Mouse (Mus musculus) layer of hippocampus, adult 9-11 months (tissue): ENCODE measurements around the gene Nsun6.

Source experiments
- DNase-seq: peaks from one replicate; pipeline ENCODE4 v3.0.0; 2022

Gene Nsun6

DNA sequence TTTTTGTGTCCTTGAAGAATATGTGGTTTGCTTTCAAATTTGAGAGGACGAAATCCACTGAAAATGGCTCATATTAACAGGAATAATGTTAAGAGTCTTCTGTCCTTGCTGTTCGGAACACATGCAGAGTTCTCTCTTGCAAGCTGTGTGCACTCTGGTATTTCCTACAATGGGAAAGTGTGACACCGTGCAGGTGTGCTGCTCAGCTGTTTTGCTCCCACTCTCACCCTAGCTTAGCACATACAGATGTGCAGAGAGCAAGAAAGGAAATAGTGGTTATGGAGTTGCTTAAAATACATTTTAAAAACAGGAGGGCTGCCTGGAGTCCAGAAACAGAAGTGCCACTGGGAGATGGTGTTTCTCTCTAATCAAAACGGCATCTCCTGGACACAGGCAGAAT is 65.5 kb downstream of the Nsun6 start:
- DNase-seq = no peak

DNA sequence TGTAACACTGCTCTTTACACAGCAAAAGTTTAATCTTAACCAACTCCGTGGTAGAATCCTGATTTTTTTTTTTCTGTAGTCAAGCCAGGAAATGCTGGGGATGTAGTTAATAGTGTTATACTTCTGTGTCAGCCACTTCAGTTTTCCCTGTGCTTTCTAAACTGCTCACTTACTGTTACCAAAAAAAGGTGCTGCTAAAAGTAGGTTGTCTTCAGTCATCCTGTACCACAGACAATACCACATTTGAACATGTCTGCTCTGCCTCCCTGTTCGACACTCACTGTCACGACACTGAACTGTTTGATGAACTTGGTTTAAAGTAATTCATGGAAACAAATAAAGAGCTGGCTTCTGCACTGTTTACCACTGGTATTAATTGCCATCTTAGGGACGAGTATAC is 66.4 kb downstream of the Nsun6 start:
- no peak for DNase-seq

DNA sequence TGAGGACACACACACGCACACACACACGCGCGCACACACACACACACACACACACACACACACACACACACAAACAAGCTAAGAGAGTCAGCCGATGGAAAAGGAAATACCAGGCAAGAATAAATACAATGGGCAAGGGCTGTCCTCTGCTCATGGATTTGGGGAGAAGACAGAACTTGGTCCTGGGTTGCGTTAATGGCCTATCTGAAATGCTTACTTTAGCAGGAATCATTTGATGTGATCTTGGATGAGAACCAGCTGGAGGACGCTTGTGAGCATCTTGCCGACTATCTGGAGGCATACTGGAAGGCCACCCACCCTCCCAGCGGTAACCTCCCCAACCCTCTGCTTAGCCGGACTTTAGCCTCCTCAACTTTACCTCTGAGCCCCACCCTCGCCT is 70.8 kb downstream of the Nsun6 start:
- DNase-seq = no peak

DNA sequence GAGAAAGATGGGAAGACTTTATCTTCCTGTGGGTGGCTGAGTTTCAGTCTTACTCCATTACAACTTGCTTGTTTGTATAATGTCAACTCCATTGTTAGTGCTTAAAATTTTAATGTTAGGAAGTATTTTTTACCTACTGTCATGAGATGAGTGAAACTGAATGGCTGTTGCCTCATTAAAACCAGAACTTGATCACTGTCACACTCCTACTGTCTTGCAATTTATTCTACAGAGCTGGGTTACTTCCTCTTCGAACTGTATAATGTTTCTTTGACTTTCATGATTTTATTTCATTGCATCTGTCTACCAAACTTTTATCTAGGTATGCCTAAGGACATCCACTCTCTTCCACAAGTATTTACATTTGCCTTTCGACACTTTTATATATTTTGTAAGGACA is 93.4 kb downstream of the Nsun6 start:
- DNase-seq = no peak

DNA sequence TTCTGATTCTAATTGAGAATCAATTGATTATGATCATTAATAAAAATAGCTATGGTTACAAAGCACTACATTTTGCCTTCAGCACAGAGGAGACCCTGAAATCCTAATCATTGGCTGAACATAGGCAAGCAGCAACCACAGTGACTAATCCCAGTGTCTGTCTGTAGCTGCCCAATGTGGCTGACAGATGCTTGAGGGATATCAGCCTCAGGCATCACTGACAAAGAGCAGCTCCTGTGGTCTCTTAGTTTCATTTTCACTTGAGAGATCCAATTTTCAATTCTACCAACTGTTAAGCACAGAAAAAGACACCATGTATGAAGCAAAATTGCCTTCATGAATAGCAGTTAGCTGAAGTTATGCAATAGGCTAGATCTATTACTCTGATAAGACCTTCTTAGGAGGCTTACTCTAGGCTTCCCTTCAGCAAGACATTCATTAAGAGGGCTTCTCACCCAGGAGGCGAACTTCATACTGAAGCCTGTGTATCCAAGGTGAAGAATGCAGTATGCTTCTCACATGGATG is 93.8 kb downstream of the Nsun6 start:
- peak; percentile 14 for DNase-seq

DNA sequence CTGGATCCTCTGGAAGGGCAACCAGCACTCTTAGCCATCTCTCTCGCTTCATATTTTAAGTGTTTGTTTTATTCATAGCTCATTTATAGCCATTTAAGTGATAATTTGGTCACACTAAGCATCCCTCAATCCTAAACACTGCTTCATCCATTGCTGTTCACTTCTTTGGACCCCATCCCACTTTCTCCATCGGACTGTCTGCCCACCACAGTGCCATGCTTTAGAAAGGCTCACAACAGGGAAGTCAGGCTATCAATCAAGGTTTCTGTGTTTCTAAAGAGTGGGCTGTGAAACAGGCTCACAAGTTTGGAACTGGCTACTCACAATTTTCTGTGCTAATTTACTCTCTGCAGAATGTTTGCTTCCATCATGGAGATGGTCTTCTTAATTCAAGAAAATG is 101.8 kb downstream of the Nsun6 start:
- DNase-seq = no peak
